Mouse (Mus musculus): ENCODE measurements at regions not wholly inside any gene's neighbourhood (a gene's known extent, or its start where the extent isn't known, plus 50 kb on each side); places are given as distances from the start of the nearest gene placed in this dataset.

DNA sequence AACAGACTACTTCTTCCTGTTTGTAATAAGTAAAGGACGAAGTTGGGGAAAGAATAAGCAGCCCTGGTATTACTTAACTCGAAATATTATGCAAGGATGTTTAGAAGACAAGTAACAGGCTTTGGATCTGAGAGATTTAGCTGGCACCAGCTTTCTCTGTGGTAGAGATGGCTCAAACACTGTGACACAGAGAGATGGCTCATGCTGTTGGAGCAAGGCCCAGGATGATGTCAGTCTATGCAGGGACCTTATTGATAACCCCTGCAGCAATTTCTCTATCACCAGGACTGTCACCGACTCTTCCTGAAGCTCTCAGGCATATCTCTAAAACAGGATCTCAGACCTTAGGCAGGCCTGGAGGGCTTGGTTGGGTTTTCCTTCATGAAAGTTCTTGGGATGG lies 254.7 kb downstream of the Pik3r1 start:
- TF ChIP-seq CTCF (conservative IDR thresholded peaks at IDR 0.05; ENCODE audit: insufficient read depth, insufficient read length, low read depth, low read length), result no peak
- TF ChIP-seq POLR2A (IDR thresholded peaks at IDR 0.05; ENCODE audit: low read depth, low read length), result no peak
